9 mouse cellular contexts compared by ENCODE assay signal in genomic region chr6:37299562-37300390, GRCm38 (mm10). TPM values are rescaled to one million over a fixed set of nuclear protein-coding genes. Genes with fewer than 3 reads are reported as not detected.
A peak's percentile ranks its signal among the peaks of the same experiment; 100 is the strongest.
DNase-seq lines count a peak whose midpoint lies in the region; ATAC-seq and TF ChIP-seq lines count a peak whose summit lies in the region.
"Had no signal": no experiment of that assay in that cellular context is flagged by ENCODE, and none has a peak within 500 bp of the region (broad histone marks: within the 10 kb centered on the region; RNA-seq: fewer than 3 reads in every experiment).

TSS of gene Dgki (minus strand) at chr6:37300184.

- H3K9ac ChIP-seq in forebrain, postnatal 0 days = peak within 1 kb of the TSS; percentile 83
- no peak within 1 kb of the TSS; the same call in 1 of the 2 replicates for H3K9ac ChIP-seq in intestine, embryonic 14.5 days (ENCODE audit: low read length)
- H3K9ac ChIP-seq in midbrain, postnatal 0 days (replicated peaks; ENCODE audit: low read length, poor library complexity, severe bottlenecking) = peak within 1 kb of the TSS; percentile 82

- no peaks in the 10 kb centered on the region for H3K9me3 ChIP-seq in forebrain, postnatal 0 days (ENCODE audit: low read length)
- no peaks in the 10 kb centered on the region for H3K9me3 ChIP-seq in intestine, embryonic 14.5 days (ENCODE audit: control insufficient read depth, low read length)
- H3K9me3 ChIP-seq in midbrain, postnatal 0 days (ENCODE audit: low read length) = no peaks in the 10 kb centered on the region

- no peak for TF ChIP-seq CTCF in forebrain, postnatal 0 days (IDR thresholded peaks at IDR 0.05; ENCODE audit: low read depth)
- no peak for TF ChIP-seq CTCF in midbrain, postnatal 0 days (IDR thresholded peaks at IDR 0.05)

- ATAC-seq in forebrain, postnatal 0 days = peak; percentile 97
- ATAC-seq in intestine, embryonic 14.5 days (replicated peaks; ENCODE audit: low FRiP score, low TSS enrichment, low read depth) = no peak; the same call in 1 of the 2 replicates
- ATAC-seq in midbrain, postnatal 0 days (ENCODE audit: low FRiP score) = peak; percentile 96

- no peaks in the 10 kb centered on the region for H3K27me3 ChIP-seq in forebrain, postnatal 0 days (ENCODE audit: insufficient read depth, low read length)
- H3K27me3 ChIP-seq in intestine, embryonic 14.5 days (replicated peaks; ENCODE audit: control insufficient read depth, insufficient read depth, low read length) = peaks cover 56% of the 10 kb centered on the region
- H3K27me3 ChIP-seq in midbrain, postnatal 0 days (ENCODE audit: insufficient read depth, low read length) = 0 out of 2 replicates have a peak, but pooled peaks cover 3% of the 10 kb centered on the region

- peak within 1 kb of the TSS; percentile 69 for H3K4me2 ChIP-seq in forebrain, postnatal 0 days (ENCODE audit: low read depth)
- peak within 1 kb of the TSS; percentile 92 for H3K4me2 ChIP-seq in intestine, embryonic 14.5 days (ENCODE audit: low read length)
- peak within 1 kb of the TSS; percentile 83 for H3K4me2 ChIP-seq in midbrain, postnatal 0 days (ENCODE audit: low read depth, low read length, poor library complexity, severe bottlenecking)

- peak within 1 kb of the TSS; percentile 85 for H3K27ac ChIP-seq in forebrain, postnatal 0 days (ENCODE audit: low read depth, low read length)
- no peak within 1 kb of the TSS for H3K27ac ChIP-seq in intestine, embryonic 14.5 days (ENCODE audit: low read depth)
- peak within 1 kb of the TSS; percentile 80 for H3K27ac ChIP-seq in midbrain, postnatal 0 days (ENCODE audit: low read depth, low read length)

- H3K4me3 ChIP-seq in forebrain, postnatal 0 days (ENCODE audit: low read depth, low read length) = peak within 1 kb of the TSS; percentile 80
- H3K4me3 ChIP-seq in intestine, embryonic 14.5 days (ENCODE audit: low read depth, low read length) = peak within 1 kb of the TSS; percentile 56
- H3K4me3 ChIP-seq in midbrain, postnatal 0 days (ENCODE audit: low read depth, low read length) = peak within 1 kb of the TSS; percentile 89

- peak; percentile 23 for DNase-seq in kidney, adult 18-20 months
- DNase-seq in kidney, adult 8-10 months = no peak
- DNase-seq in cerebellum, adult 18-20 months = peak; percentile 84 to 86
- peak; percentile 90 for DNase-seq in forebrain, postnatal 0 days
- peak; percentile 71 for DNase-seq in intestine, embryonic 14.5 days (ENCODE audit: low spot score)
- peak; percentile 88 to 90 for DNase-seq in left cerebral cortex, postnatal 36 days (ENCODE audit: low spot score in 2 of 2)
- DNase-seq in midbrain, postnatal 0 days (ENCODE audit: low spot score) = peak; percentile 91
- DNase-seq in yolk sac, embryonic 10.5 days (ENCODE audit: low spot score) = peak; percentile 26

- H3K36me3 ChIP-seq in forebrain, postnatal 0 days (ENCODE audit: insufficient read depth) = no peaks in the 10 kb centered on the region; the same call in 1 of the 2 replicates
- H3K36me3 ChIP-seq in intestine, embryonic 14.5 days (ENCODE audit: control insufficient read depth, insufficient read depth, low read length) = no peaks in the 10 kb centered on the region
- H3K36me3 ChIP-seq in midbrain, postnatal 0 days (ENCODE audit: insufficient read depth, low read length) = no peaks in the 10 kb centered on the region
- H3K36me3 ChIP-seq: G1E had no signal

- H3K4me1 ChIP-seq in forebrain, postnatal 0 days (ENCODE audit: insufficient read depth) = peaks cover 17% of the 10 kb centered on the region
- H3K4me1 ChIP-seq in intestine, embryonic 14.5 days (replicated peaks; ENCODE audit: control insufficient read depth, insufficient read depth, low read length) = no peaks in the 10 kb centered on the region
- peaks cover 20% of the 10 kb centered on the region for H3K4me1 ChIP-seq in midbrain, postnatal 0 days (ENCODE audit: insufficient read depth, low read length)

- intact Hi-C loops in left cerebral cortex, postnatal 36 days (cut with DNase I) = loop anchor here (5.0 kb wide), 4 partner anchors 53 to 202 kb away; no protein-coding TSS in a partner anchor

- WGBS in forebrain, postnatal 0 days = under 1% methylated on average over 63 of the region's 65 CpGs
- under 1% methylated on average over 62 of the region's 65 CpGs for whole genome bisulfite sequencing in intestine, embryonic 14.5 days
- under 1% methylated on average over 58 of the region's 65 CpGs for WGBS in midbrain, postnatal 0 days

RNA-seq across cellular contexts. Expression of gene Dgki, which starts in this region (rescaled TPM):
- total RNA-seq in forebrain, postnatal 0 days (2014; rRNA removed) = 30.2 and 34.0 TPM in 2 replicates
- 3.3 and 5.5 TPM in 2 replicates for polyA plus RNA-seq in forebrain, postnatal 0 days (2015; fragmentation: Nextera tagmentation; extraction: Ambion mirVana)
- 0.92 and 1.3 TPM in 2 replicates for polyA plus RNA-seq in intestine, embryonic 14.5 days (2014; fragmentation: Nextera tagmentation; extraction: Ambion mirVana)
- 10 to 100 TPM; 80.5 to 92.6 TPM for total RNA-seq in left cerebral cortex, postnatal 36 days (2021)
- 26.9 and 32.4 TPM in 2 replicates for total RNA-seq in midbrain, postnatal 0 days (2014; rRNA removed)
- 3.3 and 4.6 TPM in 2 replicates for polyA plus RNA-seq in midbrain, postnatal 0 days (2015; fragmentation: Nextera tagmentation; extraction: Ambion mirVana)
- polyA plus RNA-seq: G1E had no signal

Comparison
In these comparisons a context has a peak if more than half of its experiments do, and no peak if none do; other contexts are left out.
1. DNase-seq: peak in kidney, adult 18-20 months (single experiment), cerebellum, adult 18-20 months (2 of 2), forebrain, postnatal 0 days (single experiment), intestine, embryonic 14.5 days (single experiment), left cerebral cortex, postnatal 36 days (2 of 2), midbrain, postnatal 0 days (single experiment) and yolk sac, embryonic 10.5 days (single experiment); none in kidney, adult 8-10 months (0 of 2).
2. Peak in every context shown above with its lines, with median percentiles within 50 percentile points of each other: H3K4me2 ChIP-seq and H3K4me3 ChIP-seq.